Mouse (Mus musculus): ENCODE results near the gene Phpt1. TPM values are rescaled to one million over a fixed set of nuclear protein-coding genes. Genes with fewer than 3 reads are reported as not detected.
A peak's percentile ranks its signal among the peaks of the same experiment; 100 is the strongest.

Gene Phpt1
- polyA plus RNA-seq, 1 experiment from 2014 or later = 189 TPM

GRCm38 (mm10) chr2:25580621-25581101 lies 5.6 kb upstream of the Phpt1 start:
- Histone ChIP-seq H3K27me3 (ENCODE audit: insufficient read depth, poor library complexity, severe bottlenecking) (peaks cover 59% of the 10 kb centered on the region), H3K9me3 (no peaks in the 10 kb centered on the region), H3K4me1 (replicated peaks) (peaks cover 74% of the 10 kb centered on the region), H3K36me3 (peaks cover 33% of the 10 kb centered on the region), H3K4me3 (peak overlapping the region; percentile 46; the same call in 1 of the 2 replicates), H3K27ac (no peak overlapping the region)
- no peak for DNase-seq (ENCODE audit: low spot score)
- WGBS = 53% methylated on average over 6 of the region's 6 CpGs

GRCm38 (mm10) chr2:25579737-25580460 lies 4.9 kb upstream of the Phpt1 start:
- Histone ChIP-seq H3K4me1 (replicated peaks) (peaks cover 80% of the 10 kb centered on the region), H3K27me3 (ENCODE audit: insufficient read depth, poor library complexity, severe bottlenecking) (peaks cover 62% of the 10 kb centered on the region), H3K36me3 (peaks cover 25% of the 10 kb centered on the region), H3K9me3 (no peaks in the 10 kb centered on the region), H3K27ac (no peak overlapping the region), H3K4me3 (peak overlapping the region; percentile 43)
- WGBS = 7% methylated on average over 27 of the region's 27 CpGs
- no peak for DNase-seq (ENCODE audit: low spot score)

GRCm38 (mm10) chr2:25578796-25579736 lies 4.0 kb upstream of the Phpt1 start:
- WGBS = 4% methylated on average over 77 of the region's 77 CpGs
- H3K27ac ChIP-seq = no peak overlapping the region
- H3K36me3 ChIP-seq = peaks cover 17% of the 10 kb centered on the region
- DNase-seq (ENCODE audit: low spot score) = peak; percentile 41
- peak overlapping the region; percentile 43 for H3K4me3 ChIP-seq
- H3K9me3 ChIP-seq = no peaks in the 10 kb centered on the region
- H3K4me1 ChIP-seq (replicated peaks) = peaks cover 84% of the 10 kb centered on the region
- H3K27me3 ChIP-seq (ENCODE audit: insufficient read depth, poor library complexity, severe bottlenecking) = peaks cover 62% of the 10 kb centered on the region

GRCm38 (mm10) chr2:25577951-25578795 lies 3.1 kb upstream of the Phpt1 start:
- Histone ChIP-seq H3K9me3 (no peaks in the 10 kb centered on the region), H3K4me1 (replicated peaks) (peaks cover 88% of the 10 kb centered on the region), H3K36me3 (peaks cover 10% of the 10 kb centered on the region), H3K4me3 (peak overlapping the region; percentile 43), H3K27ac (no peak overlapping the region; the same call in 1 of the 2 replicates), H3K27me3 (ENCODE audit: insufficient read depth, poor library complexity, severe bottlenecking) (peaks cover 62% of the 10 kb centered on the region)
- DNase-seq (ENCODE audit: low spot score) = peak; percentile 70
- 4% methylated on average over 75 of the region's 75 CpGs for WGBS

- Histone ChIP-seq H3K9me3 (no peaks in the 10 kb centered on the region), H3K4me3 (peak overlapping the region; percentile 43), H3K36me3 (peaks cover 10% of the 10 kb centered on the region), H3K4me1 (replicated peaks) (peaks cover 85% of the 10 kb centered on the region), H3K27me3 (ENCODE audit: insufficient read depth, poor library complexity, severe bottlenecking) (peaks cover 62% of the 10 kb centered on the region), H3K27ac (no peak overlapping the region; the same call in 1 of the 2 replicates)
- DNase-seq (ENCODE audit: low spot score) = peak; percentile 23
- 14% methylated on average over 92 of the region's 92 CpGs for WGBS
Observed at GRCm38 (mm10) chr2:25576965-25577891, 2.2 kb upstream of the Phpt1 start.

GRCm38 (mm10) chr2:25576028-25576850 lies 1.2 kb upstream of the Phpt1 start:
- Histone ChIP-seq H3K27me3 (ENCODE audit: insufficient read depth, poor library complexity, severe bottlenecking) (peaks cover 59% of the 10 kb centered on the region), H3K4me1 (replicated peaks) (peaks cover 76% of the 10 kb centered on the region), H3K36me3 (peaks cover 19% of the 10 kb centered on the region), H3K4me3 (peak overlapping the region; percentile 73; the same call in 1 of the 2 replicates), H3K27ac (no peak overlapping the region), H3K9me3 (no peaks in the 10 kb centered on the region)
- DNase-seq (ENCODE audit: low spot score) = no peak
- 73% methylated on average over 16 of the region's 16 CpGs for WGBS

GRCm38 (mm10) chr2:25575432-25576027 lies 506 bp upstream of the Phpt1 start:
- peaks cover 26% of the 10 kb centered on the region for H3K36me3 ChIP-seq
- 17% methylated on average over 21 of the region's 21 CpGs for WGBS
- H3K4me3 ChIP-seq = peak overlapping the region; percentile 73
- H3K27me3 ChIP-seq (ENCODE audit: insufficient read depth, poor library complexity, severe bottlenecking) = peaks cover 52% of the 10 kb centered on the region
- H3K9me3 ChIP-seq = no peaks in the 10 kb centered on the region
- peak overlapping the region; percentile 93 for H3K27ac ChIP-seq
- H3K4me1 ChIP-seq (replicated peaks) = peaks cover 69% of the 10 kb centered on the region
- DNase-seq (ENCODE audit: low spot score) = no peak

- Histone ChIP-seq H3K27ac (peak overlapping the region; percentile 93), H3K27me3 (ENCODE audit: insufficient read depth, poor library complexity, severe bottlenecking) (peaks cover 38% of the 10 kb centered on the region), H3K9me3 (no peaks in the 10 kb centered on the region), H3K4me3 (peak overlapping the region; percentile 73), H3K4me1 (replicated peaks) (peaks cover 60% of the 10 kb centered on the region), H3K36me3 (peaks cover 40% of the 10 kb centered on the region)
- DNase-seq (ENCODE audit: low spot score) = no peak
- WGBS = 20% methylated on average over 11 of the region's 11 CpGs
Observed at GRCm38 (mm10) chr2:25574136-25574535, 888 bp downstream of the Phpt1 start.

GRCm38 (mm10) chr2:25573068-25573467 lies 2.0 kb downstream of the Phpt1 start:
- H3K4me3 ChIP-seq = peak overlapping the region; percentile 73; the same call in 1 of the 2 replicates
- H3K27ac ChIP-seq = no peak overlapping the region
- peaks cover 54% of the 10 kb centered on the region for H3K4me1 ChIP-seq (replicated peaks)
- H3K9me3 ChIP-seq = no peaks in the 10 kb centered on the region
- 95% methylated on average over 2 of the region's 2 CpGs for WGBS
- peaks cover 27% of the 10 kb centered on the region for H3K27me3 ChIP-seq (ENCODE audit: insufficient read depth, poor library complexity, severe bottlenecking)
- no peak for DNase-seq (ENCODE audit: low spot score)
- peaks cover 50% of the 10 kb centered on the region for H3K36me3 ChIP-seq

GRCm38 (mm10) chr2:25571221-25571620 lies 3.8 kb downstream of the Phpt1 start:
- peaks cover 36% of the 10 kb centered on the region for H3K4me1 ChIP-seq (replicated peaks)
- H3K9me3 ChIP-seq = no peaks in the 10 kb centered on the region
- no peak overlapping the region for H3K27ac ChIP-seq
- H3K36me3 ChIP-seq = peaks cover 69% of the 10 kb centered on the region
- no peak for DNase-seq (ENCODE audit: low spot score)
- H3K27me3 ChIP-seq (ENCODE audit: insufficient read depth, poor library complexity, severe bottlenecking) = peaks cover 9% of the 10 kb centered on the region
- no peak overlapping the region for H3K4me3 ChIP-seq
- WGBS = 93% methylated on average over 4 of the region's 4 CpGs
